Mouse (Mus musculus) T-helper 17 cell (primary cell): ENCODE measurements around the gene Smox.
"Not testable (repeated sequence)": the region's sequence is repeated elsewhere in the genome, so short reads cannot be mapped to it uniquely, and the experiment has no call there.

Experiments
- in situ Hi-C, 2 experiments: fragments of 300-600 bp; cut with MboI, MseI; formaldehyde crosslinking; loops; 1 replicate in 1 of 2; 2 replicates in 1 of 2; pipeline ENCODE4 v1.15.1; 2025; ENCODE audit warnings: high pct_unique_total_duplicates in 2 of 2

The Smox gene

DNA sequence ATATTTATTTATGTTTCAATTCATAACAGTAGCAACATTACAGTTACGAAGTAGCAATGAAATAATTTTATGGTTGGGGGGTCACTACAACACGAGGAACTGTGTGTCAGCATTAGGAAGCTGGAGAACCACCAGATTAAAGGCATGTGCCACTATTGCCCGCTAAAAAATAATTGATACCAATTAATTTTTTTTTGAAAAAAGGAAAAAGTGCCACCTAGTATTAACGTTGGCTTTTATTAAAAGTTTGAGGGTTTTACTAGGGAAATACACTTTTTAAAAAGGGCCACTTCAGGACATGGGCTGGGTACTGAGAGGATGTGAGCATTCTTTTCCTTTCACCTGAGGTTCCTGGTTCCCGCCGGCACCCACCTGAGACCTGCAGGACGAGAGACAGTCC is at the start of gene Smox:
Smox (plus strand) TSS at position 301 of the 400 bp plus-strand sequence.
- in situ Hi-C loops: no loop called here

DNA sequence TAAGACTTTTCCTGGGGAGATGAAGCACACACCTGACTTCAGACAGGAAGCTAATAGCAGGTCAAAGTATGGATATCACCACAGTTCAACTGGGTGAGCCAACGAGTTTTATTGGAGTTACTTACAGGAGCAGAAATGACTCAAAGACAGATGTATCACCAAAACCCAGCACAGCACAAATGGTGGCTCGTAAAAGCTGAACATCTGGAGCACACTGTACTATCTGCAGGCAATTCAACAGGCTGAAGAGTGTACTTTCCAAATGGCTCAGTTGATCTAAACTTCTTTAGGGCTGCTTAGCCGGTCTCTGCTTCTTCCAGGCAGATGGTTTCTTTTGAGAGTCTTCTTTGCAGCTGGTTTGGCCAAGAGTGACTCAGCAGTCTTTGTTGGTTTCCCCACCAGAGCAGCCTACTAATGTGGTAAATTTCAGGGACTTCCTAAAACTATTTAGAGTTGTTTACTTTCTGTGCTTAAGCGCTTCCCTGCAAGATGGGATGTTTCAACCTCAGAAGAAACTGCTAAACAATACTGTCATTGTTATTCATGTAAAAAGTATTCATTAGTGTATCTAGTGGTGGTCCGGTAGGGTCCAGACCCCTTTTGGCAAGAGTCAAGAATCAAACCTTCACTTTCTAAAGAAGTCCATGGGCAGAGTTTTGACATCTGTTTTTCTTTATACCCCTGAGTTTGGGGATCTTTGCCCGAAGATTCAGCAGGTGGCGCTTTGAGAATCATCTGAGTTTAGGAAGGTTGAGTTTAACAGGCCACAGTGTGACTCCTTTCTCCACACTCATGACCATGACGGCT is 48.0 kb upstream of the Smox start:
- in situ Hi-C loops: no loop called here

DNA sequence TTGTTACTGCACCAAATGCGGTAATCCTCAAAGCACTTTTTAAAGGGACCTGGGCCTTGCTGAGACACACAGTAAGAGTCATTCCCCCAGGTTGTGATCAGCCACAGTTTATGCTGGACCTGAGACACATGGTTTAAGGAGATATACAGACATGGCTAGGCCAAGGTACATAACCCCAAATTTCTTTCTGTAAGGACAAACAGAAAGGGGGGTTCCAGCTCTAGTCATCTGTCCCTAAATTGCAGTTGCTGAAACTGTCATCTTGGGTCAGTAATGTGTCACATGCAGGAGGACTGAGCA is 47.5 kb upstream of the Smox start:
- in situ Hi-C loops: no loop called here

DNA sequence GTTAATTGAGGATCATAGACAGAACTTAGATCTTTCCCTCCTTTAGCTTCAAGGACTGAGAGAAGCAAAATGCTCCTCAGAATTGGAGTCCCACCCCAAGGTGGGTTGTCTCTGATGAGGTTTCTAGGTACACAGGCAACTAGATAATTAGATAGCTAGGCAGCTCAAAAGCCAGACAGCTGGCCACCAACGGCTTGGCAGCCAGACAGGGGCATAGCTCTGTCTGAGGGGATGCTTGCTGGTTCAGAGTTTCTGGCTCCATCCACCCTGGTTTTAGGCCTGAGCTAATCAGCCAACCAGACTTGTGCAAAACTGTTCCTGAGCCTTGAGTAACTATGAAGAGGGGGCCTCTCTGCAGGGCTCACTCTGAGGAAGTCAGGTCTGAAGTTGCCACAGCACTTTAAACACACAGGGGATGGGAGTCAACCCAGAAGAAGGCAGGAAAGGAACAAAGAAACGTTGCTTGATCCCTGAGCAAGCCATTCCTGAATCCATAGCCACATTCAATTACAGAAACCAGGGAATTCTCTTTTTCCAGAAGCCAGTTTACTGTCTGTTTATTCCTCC is 44.8 kb upstream of the Smox start:
- in situ Hi-C loops: no loop called here

DNA sequence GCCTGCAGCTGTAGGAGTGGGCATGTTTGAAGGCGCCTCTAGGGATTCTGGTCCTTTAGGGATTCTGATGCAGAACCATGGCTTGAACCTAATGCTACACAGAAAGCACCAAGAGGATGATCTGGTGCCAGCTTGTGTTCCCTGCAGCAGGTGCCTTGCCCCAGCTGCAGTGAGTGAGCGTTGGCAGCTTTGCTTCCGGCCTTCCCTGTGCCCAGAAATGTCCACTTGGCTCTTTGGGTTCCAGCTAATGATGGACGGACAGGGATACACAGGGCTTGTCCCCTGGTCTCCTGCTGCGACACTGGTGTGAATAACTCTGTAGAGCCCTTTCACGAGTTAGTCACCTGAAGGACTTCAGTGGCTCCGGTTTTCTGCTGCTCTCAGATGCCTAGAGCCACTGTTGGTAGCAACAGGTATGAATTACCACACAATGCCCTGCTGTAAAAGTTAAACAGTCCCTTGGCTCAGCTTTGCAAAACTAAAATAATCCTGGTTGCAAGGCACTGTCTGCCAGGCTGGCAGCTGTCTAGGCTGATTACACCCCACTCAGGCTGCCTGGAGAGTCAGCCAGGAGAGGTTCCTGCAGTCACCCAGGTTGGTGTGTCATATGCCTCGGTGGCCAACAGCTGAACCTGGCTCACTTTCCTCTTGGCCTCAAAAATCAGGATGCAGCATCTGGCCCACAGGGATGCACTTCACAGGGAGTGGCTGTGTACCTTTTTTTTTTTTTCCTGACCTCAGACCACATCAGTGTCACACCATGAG is 43.5 kb upstream of the Smox start:
- in situ Hi-C loops: no loop called here

DNA sequence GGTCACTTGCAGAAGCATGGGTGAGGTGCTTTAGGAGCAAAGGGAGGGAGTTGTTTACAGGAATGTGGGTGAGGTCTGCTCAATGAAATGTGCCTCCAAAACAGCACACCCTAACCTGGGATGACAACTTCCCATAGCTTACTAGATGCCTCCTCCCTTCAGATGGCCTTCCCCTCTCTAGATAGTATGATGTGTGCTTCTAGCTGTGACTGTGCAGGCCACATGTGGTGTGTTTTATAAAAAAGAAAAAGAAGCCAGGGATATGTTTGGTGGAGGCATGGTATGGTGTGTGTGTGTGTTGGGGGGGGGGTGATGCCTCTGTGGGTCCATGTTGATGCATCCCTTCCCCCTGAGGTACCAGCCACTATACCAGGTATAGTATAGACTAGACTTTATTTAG is 42.9 kb upstream of the Smox start:
- in situ Hi-C loops: no loop called here

DNA sequence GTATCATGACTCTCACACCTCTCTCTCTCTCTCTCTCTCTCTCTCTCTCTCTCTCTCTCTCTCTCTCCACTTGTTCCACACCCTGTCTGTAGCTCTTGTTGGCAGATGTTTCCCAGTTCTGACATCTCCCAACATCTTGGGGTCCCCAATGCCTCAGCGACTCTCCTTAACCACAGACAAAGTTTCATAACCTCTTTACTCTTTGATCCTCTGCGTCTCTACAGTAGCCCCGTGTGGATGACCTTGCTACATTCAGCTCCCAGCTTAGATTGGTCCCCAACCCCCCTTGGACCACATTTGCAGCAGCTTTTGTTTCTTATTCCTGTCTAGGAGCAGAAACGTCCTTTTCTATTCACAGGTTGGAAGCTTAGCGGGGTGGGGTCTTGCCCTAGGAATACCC is 41.6 kb upstream of the Smox start:
- in situ Hi-C loops: no loop called here

DNA sequence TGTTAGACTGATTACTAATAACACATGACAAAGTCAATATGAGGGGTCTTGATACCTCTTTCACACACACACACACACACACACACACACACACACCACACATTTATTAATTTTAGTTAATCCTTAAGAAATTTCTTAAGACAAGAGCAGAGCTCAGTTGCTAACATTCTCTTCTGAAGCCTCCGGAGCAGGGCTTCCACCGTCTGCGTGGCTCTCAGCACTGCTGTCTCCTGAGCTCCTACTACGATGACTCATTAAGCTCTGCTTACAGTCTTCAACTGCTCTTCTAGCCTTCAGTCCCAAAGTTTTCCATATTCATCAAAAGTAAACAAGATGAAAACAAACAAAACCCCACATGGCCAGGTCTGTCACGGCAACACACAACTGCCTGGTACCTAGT is 40.8 kb upstream of the Smox start:
- in situ Hi-C loops: no loop called here

DNA sequence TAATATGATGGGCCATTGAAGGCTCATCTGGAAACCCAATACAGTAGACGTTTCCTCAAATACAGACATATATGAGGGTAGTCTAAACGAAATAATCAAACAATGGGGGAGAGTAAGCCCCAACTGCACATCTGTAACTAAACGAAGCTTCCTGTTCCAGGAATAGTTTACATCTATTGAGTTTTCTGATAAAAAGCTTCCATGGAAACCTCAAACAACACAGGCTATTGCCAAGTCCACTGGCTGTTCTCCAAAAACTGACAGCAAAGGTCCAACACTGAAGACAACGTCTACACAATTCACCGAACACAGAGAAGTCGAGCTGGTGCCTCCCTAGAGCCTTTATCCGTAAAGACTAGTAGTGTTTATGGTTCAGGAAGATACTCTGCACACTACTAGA is 33.6 kb upstream of the Smox start:
- in situ Hi-C loops: no loop called here

DNA sequence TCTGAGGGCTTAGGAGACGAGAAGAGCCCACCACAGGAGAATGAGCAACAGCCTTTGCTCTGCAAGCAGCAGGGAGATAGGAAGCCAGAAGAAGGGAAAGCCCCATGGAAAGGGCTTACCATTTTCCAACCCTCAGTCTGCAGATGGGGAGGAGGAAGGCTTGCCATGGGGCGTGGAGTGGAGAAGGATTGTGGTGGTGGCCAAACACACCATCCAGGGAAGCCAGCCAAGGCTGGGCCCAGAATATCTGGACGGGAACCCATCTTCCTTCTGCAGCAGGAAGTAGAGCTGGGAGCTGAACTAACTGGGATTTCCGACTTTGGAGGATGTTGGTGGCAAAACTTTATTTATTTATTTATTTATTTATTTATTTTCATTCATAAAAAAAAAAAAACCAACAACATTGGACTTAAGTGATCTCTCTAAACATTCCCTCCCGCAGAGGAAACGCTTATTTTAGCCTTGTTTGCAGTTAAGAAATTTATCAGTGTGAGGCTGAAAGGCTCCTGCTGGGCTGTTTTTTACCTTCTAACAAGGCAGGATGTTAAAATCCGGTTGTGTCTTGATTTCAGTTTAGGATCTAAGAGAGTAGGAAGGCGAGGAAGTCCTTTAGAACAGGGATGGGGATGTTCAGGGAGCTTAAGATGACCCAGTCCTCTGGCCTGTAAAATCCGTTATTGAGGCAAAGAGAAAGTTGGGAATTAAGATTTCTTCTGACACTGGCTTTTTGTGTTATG is 30.2 kb upstream of the Smox start:
- in situ Hi-C loops: no loop called here

DNA sequence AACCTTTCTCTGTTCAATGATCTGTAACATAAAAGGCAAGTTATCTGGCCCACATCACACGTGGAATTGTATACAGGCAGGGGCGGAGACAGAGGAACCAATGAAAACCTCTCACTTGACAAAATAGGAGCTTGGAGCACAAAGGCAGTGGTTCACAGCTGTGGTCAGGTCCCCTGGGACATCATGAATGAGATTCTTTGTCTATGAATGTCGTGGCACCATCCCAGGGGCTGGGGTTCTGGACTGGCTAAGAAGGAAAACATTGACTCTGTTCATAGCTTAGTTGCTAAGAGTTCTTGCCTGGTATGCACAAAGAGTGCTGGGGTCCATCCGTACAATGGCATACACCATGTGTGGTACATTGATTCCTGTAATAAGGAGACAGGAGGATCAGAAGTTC is 28.3 kb upstream of the Smox start:
- in situ Hi-C loops: no loop called here

DNA sequence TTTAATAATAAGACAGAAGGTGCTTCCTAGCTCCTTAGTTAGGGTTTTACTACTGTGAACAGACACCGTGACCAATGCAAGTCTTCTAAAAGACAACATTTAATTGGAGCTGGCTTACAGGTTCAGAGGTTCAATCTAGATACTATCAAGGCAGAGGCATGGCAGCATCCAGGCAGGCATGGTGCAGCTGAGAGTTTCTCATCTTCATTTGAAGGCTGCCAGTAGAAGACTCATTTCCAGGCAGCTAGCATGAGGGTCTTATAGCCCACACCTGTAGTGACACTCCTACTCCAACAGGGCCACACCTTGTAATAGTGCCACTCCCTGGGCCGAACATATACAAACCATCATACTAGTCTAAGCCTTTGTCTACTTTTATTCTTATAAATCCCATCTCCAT is 27.1 kb upstream of the Smox start:
- in situ Hi-C loops: no loop called here

DNA sequence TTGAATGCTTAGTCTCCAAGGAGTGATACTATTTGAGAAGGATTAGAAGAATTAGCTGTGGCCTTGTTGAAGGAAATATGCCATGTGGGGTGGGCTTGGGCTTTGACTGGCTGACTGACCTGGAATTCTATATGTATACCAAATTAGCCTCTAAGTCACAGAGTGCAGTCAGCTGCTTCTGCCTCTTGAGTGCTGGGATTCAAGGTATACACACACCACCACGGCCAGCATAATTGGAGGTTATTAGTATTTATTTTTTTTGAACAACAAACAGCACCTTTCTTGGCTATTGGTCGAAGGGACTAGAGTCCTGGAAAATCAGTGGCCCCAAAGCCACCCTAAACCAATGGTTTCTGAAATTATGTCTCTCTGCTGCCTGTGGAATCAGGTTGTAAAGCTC is 24.6 kb upstream of the Smox start:
- in situ Hi-C loops: no loop called here

DNA sequence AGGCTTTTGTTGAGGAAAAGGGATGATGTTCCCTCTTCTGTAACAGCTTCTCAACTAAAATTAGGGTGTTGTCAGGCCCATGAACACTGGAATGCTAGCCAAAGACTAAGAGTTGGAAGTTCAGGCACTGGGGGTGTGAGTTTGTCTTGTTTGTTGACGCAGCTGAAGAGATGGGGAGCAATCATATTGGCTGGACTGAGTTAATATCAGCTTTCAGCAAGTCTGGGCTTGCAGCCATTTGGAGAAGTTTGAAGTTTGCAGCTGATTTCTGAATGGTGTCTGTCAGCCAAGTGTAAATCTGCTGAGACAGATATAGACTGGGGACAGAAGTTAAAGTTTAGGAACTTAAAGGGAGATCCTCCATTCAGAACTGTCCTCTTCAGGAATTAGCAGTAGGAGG is 21.4 kb upstream of the Smox start:
- in situ Hi-C loops: no loop called here

DNA sequence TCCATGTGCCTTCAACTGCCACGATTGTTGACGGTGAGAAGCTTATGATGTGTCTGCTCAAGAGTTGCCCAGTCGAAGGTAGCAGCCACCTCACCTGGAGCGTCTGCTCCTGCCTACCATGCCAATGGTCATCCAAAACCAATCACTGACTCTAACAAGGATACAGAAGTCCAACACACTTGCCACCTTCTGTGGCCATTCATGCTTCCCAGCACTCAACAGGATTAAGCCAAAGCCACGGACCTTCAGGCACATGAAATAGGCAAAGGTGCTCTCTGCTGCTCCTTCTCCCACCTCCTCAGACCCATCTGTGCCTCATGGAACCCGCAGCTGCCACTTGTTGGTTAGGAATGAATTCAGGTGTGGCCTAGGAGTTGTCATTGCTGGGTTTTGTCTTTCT is 17.5 kb upstream of the Smox start:
- in situ Hi-C loops: no loop called here

DNA sequence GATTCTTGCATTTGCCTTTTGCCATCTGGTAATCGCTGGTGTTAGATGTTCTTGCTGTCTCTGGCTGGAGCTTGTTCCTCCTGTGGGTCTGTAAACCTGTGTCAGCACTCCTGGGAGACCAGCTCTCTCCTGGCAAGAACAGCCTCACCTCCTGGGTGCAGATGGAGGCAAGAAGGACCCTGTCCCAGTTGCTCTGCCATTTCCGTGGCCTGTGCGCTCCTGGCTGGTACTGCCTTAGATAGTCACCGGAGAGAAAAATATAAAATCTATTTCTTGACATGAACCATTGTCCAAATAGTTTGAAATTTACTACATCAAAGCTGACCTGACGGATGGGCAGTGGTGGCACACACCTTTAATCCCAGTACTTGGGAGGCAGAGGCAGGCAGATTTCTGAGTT is 14.2 kb upstream of the Smox start:
- in situ Hi-C loops: not testable (repeated sequence)

DNA sequence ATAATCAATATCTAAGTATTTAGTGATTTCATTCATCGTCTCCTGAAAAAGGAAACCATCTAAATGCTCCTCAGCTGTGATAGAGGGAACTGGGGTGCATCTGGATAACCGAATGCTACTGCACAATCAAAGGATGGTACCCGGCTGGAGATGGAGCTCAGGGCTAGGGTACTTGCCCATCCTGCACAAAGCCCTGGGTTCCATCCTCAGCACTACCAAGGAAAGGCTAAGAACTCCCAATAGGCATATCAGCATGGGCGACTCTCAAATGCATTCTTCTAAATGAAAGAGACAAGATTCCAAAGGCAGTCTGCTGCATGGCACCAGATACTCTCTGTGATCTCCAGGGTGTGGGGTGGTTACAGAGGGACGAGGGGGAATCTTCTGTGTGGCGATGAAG is 13.4 kb upstream of the Smox start:
- in situ Hi-C loops: no loop called here

DNA sequence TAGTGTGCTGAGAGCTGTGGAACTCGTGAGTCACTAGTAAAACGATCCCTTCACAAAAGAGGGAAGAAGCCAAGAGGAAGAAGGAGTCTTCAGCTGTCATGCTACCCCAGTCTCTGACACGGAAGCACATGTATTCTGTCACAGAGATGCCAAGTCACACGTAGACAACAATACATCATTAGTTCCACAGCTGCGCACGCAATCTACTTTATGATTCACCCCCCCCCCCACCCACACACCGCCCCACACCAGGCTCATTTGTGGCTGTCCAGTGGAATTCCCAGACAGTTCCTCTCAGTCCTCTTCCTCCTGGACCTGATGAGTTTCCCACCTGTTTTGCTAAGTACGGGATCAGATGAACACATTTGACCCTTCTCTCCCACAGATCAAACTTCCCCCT is 12.9 kb upstream of the Smox start:
- in situ Hi-C loops: no loop called here

DNA sequence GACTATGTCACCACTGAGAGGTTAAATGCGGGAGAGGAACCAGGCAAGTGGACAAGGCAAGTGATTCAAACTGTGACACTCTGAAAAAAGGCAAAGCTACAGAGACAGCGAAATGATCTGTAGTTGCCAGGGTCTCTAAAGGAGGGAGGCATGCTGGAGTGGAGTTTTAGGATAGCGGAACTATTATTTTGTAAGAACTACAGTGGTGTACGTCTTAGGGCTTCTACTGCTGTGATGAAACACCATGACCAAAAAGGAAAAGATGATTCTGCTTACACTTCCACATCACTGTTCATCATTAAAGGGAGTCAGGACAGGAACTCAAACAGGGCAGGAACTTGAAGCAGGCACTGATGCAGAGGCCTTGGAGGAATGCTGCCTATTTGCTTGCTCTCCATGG is 12.4 kb upstream of the Smox start:
- in situ Hi-C loops: no loop called here

DNA sequence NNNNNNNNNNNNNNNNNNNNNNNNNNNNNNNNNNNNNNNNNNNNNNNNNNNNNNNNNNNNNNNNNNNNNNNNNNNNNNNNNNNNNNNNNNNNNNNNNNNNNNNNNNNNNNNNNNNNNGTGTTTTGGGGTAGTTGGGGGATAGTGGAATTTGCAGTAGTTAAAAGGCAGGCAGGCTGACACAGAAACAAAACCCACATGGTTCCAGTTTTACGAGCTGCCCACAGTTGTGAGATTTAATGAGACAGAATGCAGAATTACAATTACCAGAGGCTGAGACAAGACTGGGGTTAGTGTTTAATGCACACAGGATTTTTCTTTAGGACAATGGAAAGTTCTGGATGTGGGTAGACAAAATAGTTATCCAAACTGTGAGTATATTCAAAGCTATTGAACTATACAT is 9.6 kb upstream of the Smox start:
- in situ Hi-C loops: no loop called here

DNA sequence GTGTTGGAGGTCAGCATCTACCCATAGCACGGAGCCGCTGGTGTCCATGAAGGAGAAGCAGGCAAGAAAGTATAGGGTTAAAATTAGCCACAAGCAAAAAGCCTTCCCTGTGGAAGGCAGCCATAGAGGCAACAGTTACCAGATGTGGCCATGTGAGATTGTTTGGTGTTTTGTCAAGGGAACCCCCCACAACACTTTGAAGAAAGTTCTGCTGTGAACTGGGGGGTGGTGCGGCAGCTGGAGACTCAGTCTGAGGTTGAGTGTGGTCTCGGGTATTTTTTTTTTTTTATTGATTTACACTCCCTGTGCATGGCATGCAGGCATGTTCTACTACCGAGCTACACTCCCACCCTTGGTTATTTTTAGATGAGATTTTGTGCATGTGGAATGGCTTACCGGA is 8.8 kb upstream of the Smox start:
- in situ Hi-C loops: no loop called here

DNA sequence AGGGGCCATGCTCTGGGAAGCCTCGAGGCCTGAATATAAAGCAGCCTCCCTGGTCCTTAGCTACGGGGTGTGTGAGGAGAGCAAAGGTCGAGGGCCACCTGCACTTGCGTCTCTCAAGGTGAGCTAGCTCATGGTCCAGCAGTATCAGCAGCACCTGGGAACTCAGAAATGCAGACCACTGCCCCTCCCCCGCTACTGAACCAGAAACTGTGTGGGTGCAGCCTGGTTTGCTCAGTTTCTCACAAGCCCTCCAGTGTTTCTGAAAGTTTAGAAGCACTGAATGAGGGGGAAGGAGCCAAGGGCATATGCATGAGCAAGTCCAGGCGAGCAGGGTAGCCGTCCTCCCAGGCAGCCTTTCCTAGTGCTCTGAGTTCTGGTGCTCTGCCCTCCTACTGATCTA is 7.7 kb upstream of the Smox start:
- in situ Hi-C loops: no loop called here

DNA sequence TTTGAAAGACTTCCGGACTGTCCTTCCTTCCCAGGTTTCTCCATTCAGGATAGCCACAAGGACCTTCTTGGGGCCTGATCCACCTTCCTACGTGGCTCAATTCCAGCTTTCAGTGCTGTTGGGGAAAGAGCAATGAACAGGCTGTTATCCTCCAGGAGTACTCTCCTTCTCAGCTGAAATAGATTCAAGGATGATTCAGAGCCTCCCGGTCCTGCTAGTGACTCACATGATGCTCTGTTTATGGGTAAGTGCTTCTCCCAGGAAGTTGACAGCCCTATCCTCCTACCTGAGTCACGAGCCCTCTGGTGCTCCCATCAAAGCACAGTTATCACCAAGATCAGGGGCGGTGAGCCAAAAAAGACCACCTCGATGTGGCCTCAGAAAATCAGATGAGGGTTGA is 7.1 kb upstream of the Smox start:
- in situ Hi-C loops: no loop called here
